ENCODE assay signal across 8 mouse cellular contexts in genomic region chr16:30058974-30059717, GRCm38 (mm10). TPM values are rescaled to one million over a fixed set of nuclear protein-coding genes. Genes with fewer than 3 reads are reported as not detected.
DNase-seq lines count a peak whose midpoint lies in the region; ATAC-seq lines count a peak whose summit lies in the region.
"Had no signal": no experiment of that assay in that cellular context is flagged by ENCODE, and none has a peak within 500 bp of the region (broad histone marks: within the 10 kb centered on the region; RNA-seq: fewer than 3 reads in every experiment).

No protein-coding gene starts in this region.

- peak; percentile 80 for DNase-seq in ES-CJ7 (ENCODE audit: low read depth, low spot score)
- peak; percentile 68 for DNase-seq in R1 (ENCODE audit: low read depth, low spot score)
- DNase-seq in frontal cortex, postnatal 36 days (ENCODE audit: low spot score in 2 of 2): peak; percentile 39 to 57
- DNase-seq in intestine, embryonic 14.5 days (ENCODE audit: low spot score): no peak
- DNase-seq in left cerebral cortex, postnatal 4 days: peak; percentile 56
- DNase-seq in right cerebral cortex, postnatal 14 days: peak; percentile 39
- DNase-seq in thymus, postnatal 25 days: no peak

- 14% methylated on average over 9 of the region's 9 CpGs for WGBS in intestine, embryonic 14.5 days

- H3K27ac ChIP-seq in intestine, embryonic 14.5 days (ENCODE audit: low read depth): peak overlapping the region; percentile 38; the same call in 1 of the 2 replicates
- H3K27ac ChIP-seq: liver, embryonic 14.5 days had no signal

- peak overlapping the region; percentile 14 for H3K4me2 ChIP-seq in intestine, embryonic 14.5 days (ENCODE audit: low read length)

- no peak overlapping the region for H3K4me3 ChIP-seq in intestine, embryonic 14.5 days (ENCODE audit: low read depth, low read length)

- H3K36me3 ChIP-seq in intestine, embryonic 14.5 days (ENCODE audit: control insufficient read depth, insufficient read depth, low read length): no peaks in the 10 kb centered on the region

- intact Hi-C loops in left cerebral cortex, postnatal 4 days (cut with DNase I): no loop called here

- no peaks in the 10 kb centered on the region for H3K9me3 ChIP-seq in intestine, embryonic 14.5 days (ENCODE audit: control insufficient read depth, low read length)

- no peak overlapping the region for H3K9ac ChIP-seq in intestine, embryonic 14.5 days (ENCODE audit: low read length)
- H3K9ac ChIP-seq: liver, embryonic 14.5 days had no signal

- peaks cover 38% of the 10 kb centered on the region for H3K4me1 ChIP-seq in intestine, embryonic 14.5 days (replicated peaks; ENCODE audit: control insufficient read depth, insufficient read depth, low read length)

- ATAC-seq in intestine, embryonic 14.5 days (replicated peaks; ENCODE audit: low FRiP score, low TSS enrichment, low read depth): no peak

- no peaks in the 10 kb centered on the region for H3K27me3 ChIP-seq in intestine, embryonic 14.5 days (replicated peaks; ENCODE audit: control insufficient read depth, insufficient read depth, low read length)

RNA-seq across cellular contexts. Expression of gene Hes1, which starts 5.0 kb away (rescaled TPM):
- 61.0 and 67.2 TPM in 2 replicates for polyA plus RNA-seq in intestine, embryonic 14.5 days (2014; fragmentation: Nextera tagmentation; extraction: Ambion mirVana)
- 10 to 100 TPM; 15.9 to 19.1 TPM for total RNA-seq in left cerebral cortex, postnatal 4 days (2021)

Comparison
In these comparisons a context has a peak if more than half of its experiments do, and no peak if none do; other contexts are left out.
1. DNase-seq: peak in ES-CJ7 (single experiment), R1 (single experiment), frontal cortex, postnatal 36 days (2 of 2), left cerebral cortex, postnatal 4 days (single experiment) and right cerebral cortex, postnatal 14 days (single experiment); none in intestine, embryonic 14.5 days (single experiment) and thymus, postnatal 25 days (single experiment).